Mouse (Mus musculus): ENCODE data around the gene Cmip.

GRCm38 (mm10) chr8:117337188-117337587, 80.3 kb downstream of the Cmip start:
- TF ChIP-seq CTCF (IDR thresholded peaks at IDR 0.05; ENCODE audit: low read depth) (no peak), EP300 (IDR thresholded peaks at IDR 0.05; ENCODE audit: low read depth) (no peak)

All from liver, postnatal 0 days (tissue).